ENCODE assay signal across 8 mouse cellular contexts in genomic region chr19:5803041-5803880, GRCm38 (mm10). TPM values are rescaled to one million over a fixed set of nuclear protein-coding genes. Genes with fewer than 3 reads are reported as not detected.
A peak's percentile ranks its signal among the peaks of the same experiment; 100 is the strongest.
DNase-seq lines count a peak whose midpoint lies in the region; ATAC-seq and TF ChIP-seq lines count a peak whose summit lies in the region.

No protein-coding gene starts in this region.

- TF ChIP-seq CTCF in ES-Bruce4 (IDR thresholded peaks at IDR 0.05; ENCODE audit: low read depth, low read length): no peak
- TF ChIP-seq CTCF in heart, postnatal 0 days (IDR thresholded peaks at IDR 0.05; ENCODE audit: low read depth): no peak

- ATAC-seq in forebrain, embryonic 12.5 days (ENCODE audit: low FRiP score): peak; percentile 96
- peak; percentile 91 for ATAC-seq in heart, postnatal 0 days (ENCODE audit: insufficient read depth, low read depth)
- peak; percentile 86 for ATAC-seq in liver, embryonic 15.5 days (ENCODE audit: insufficient read depth)
- peak; percentile 95 for ATAC-seq in neural tube, embryonic 11.5 days (ENCODE audit: insufficient read depth, low FRiP score, low TSS enrichment)
- peak; percentile 96 for ATAC-seq in stomach, embryonic 16.5 days (ENCODE audit: insufficient read depth, low FRiP score)

- under 1% methylated on average over 67 of the region's 67 CpGs for WGBS in forebrain, embryonic 12.5 days
- WGBS in heart, postnatal 0 days: under 1% methylated on average over 61 of the region's 67 CpGs
- WGBS in liver, embryonic 15.5 days (ENCODE audit: insufficient replicate concordance): under 1% methylated on average over 67 of the region's 67 CpGs
- WGBS in neural tube, embryonic 11.5 days: under 1% methylated on average over 66 of the region's 67 CpGs
- WGBS in stomach, embryonic 16.5 days: under 1% methylated on average over 67 of the region's 67 CpGs

- H3K4me1 ChIP-seq in ES-Bruce4 (ENCODE audit: control insufficient read depth, insufficient read depth, low read length): peaks cover 6% of the 10 kb centered on the region
- H3K4me1 ChIP-seq in forebrain, embryonic 12.5 days: peaks cover 37% of the 10 kb centered on the region
- peaks cover 47% of the 10 kb centered on the region for H3K4me1 ChIP-seq in heart, postnatal 0 days (ENCODE audit: control insufficient read depth, insufficient read depth)
- H3K4me1 ChIP-seq in liver, embryonic 15.5 days (replicated peaks): peaks cover 51% of the 10 kb centered on the region
- peaks cover 28% of the 10 kb centered on the region for H3K4me1 ChIP-seq in neural tube, embryonic 11.5 days (ENCODE audit: control insufficient read depth, insufficient read depth, low read length)
- H3K4me1 ChIP-seq in stomach, embryonic 16.5 days (ENCODE audit: control insufficient read depth, insufficient read depth, low read length): peaks cover 35% of the 10 kb centered on the region

- H3K9me3 ChIP-seq in ES-Bruce4 (replicated peaks; ENCODE audit: control insufficient read depth, insufficient read depth, low read length, poor library complexity, severe bottlenecking): no peaks in the 10 kb centered on the region
- H3K9me3 ChIP-seq in forebrain, embryonic 12.5 days: no peaks in the 10 kb centered on the region
- H3K9me3 ChIP-seq in heart, postnatal 0 days (replicated peaks; ENCODE audit: control insufficient read depth, low read length): no peaks in the 10 kb centered on the region
- no peaks in the 10 kb centered on the region for H3K9me3 ChIP-seq in liver, embryonic 15.5 days (replicated peaks)
- no peaks in the 10 kb centered on the region for H3K9me3 ChIP-seq in neural tube, embryonic 11.5 days (ENCODE audit: control insufficient read depth, low read length)
- no peaks in the 10 kb centered on the region for H3K9me3 ChIP-seq in stomach, embryonic 16.5 days (replicated peaks; ENCODE audit: control insufficient read depth, low read length)

- no peaks in the 10 kb centered on the region for H3K27me3 ChIP-seq in ES-Bruce4 (ENCODE audit: control insufficient read depth, insufficient read depth, low read length, poor library complexity, severe bottlenecking)
- H3K27me3 ChIP-seq in forebrain, embryonic 12.5 days: no peaks in the 10 kb centered on the region
- no peaks in the 10 kb centered on the region for H3K27me3 ChIP-seq in heart, postnatal 0 days (ENCODE audit: control insufficient read depth, insufficient read depth, low read length)
- no peaks in the 10 kb centered on the region for H3K27me3 ChIP-seq in liver, embryonic 15.5 days
- H3K27me3 ChIP-seq in neural tube, embryonic 11.5 days (ENCODE audit: control insufficient read depth, insufficient read depth, low read length): no peaks in the 10 kb centered on the region
- no peaks in the 10 kb centered on the region for H3K27me3 ChIP-seq in stomach, embryonic 16.5 days (ENCODE audit: control insufficient read depth, insufficient read depth, low read length)

- H3K27ac ChIP-seq in ES-Bruce4 (ENCODE audit: insufficient read depth, low read length): peak overlapping the region; percentile 97
- peak overlapping the region; percentile 100 for H3K27ac ChIP-seq in forebrain, embryonic 12.5 days
- peak overlapping the region; percentile 100 for H3K27ac ChIP-seq in heart, postnatal 0 days (ENCODE audit: low read depth)
- peak overlapping the region; percentile 99 for H3K27ac ChIP-seq in liver, embryonic 15.5 days (replicated peaks)
- H3K27ac ChIP-seq in neural tube, embryonic 11.5 days (ENCODE audit: low read depth, low read length): peak overlapping the region; percentile 99
- peak overlapping the region; percentile 100 for H3K27ac ChIP-seq in stomach, embryonic 16.5 days (ENCODE audit: low read length)

- peak; percentile 99 for DNase-seq in c-Kit-positive CD71-positive TER-119-positive erythroid progenitor cells, embryonic 14.5 days (ENCODE audit: low spot score)
- peak; percentile 92 for DNase-seq in heart, postnatal 0 days (ENCODE audit: low spot score)
- DNase-seq in kidney, postnatal 4 days: peak; percentile 100
- DNase-seq in neural tube, embryonic 11.5 days (ENCODE audit: low spot score): peak; percentile 100

- peak; percentile 97 for TF ChIP-seq EP300 in ES-Bruce4 (IDR thresholded peaks at IDR 0.05; ENCODE audit: insufficient read depth, low read depth, low read length)
- TF ChIP-seq EP300 in heart, postnatal 0 days (IDR thresholded peaks at IDR 0.05; ENCODE audit: low read depth): peak; percentile 99

- peak overlapping the region; percentile 93 for H3K4me3 ChIP-seq in ES-Bruce4 (ENCODE audit: low read depth, low read length)
- H3K4me3 ChIP-seq in forebrain, embryonic 12.5 days (replicated peaks): peak overlapping the region; percentile 99
- peak overlapping the region; percentile 90 for H3K4me3 ChIP-seq in heart, postnatal 0 days (ENCODE audit: low read depth, low read length)
- H3K4me3 ChIP-seq in liver, embryonic 15.5 days (replicated peaks): peak overlapping the region; percentile 84
- H3K4me3 ChIP-seq in neural tube, embryonic 11.5 days (ENCODE audit: low read depth, low read length): peak overlapping the region; percentile 71
- peak overlapping the region; percentile 97 for H3K4me3 ChIP-seq in stomach, embryonic 16.5 days (replicated peaks; ENCODE audit: low read length)

- H3K9ac ChIP-seq in ES-Bruce4 (ENCODE audit: low read depth, poor library complexity, severe bottlenecking): peak overlapping the region; percentile 93
- peak overlapping the region; percentile 99 for H3K9ac ChIP-seq in forebrain, embryonic 12.5 days
- peak overlapping the region; percentile 88 for H3K9ac ChIP-seq in heart, postnatal 0 days (replicated peaks; ENCODE audit: low read depth, low read length)
- peak overlapping the region; percentile 96 for H3K9ac ChIP-seq in liver, embryonic 15.5 days
- H3K9ac ChIP-seq in neural tube, embryonic 11.5 days (ENCODE audit: low read length): peak overlapping the region; percentile 96
- H3K9ac ChIP-seq in stomach, embryonic 16.5 days (ENCODE audit: low read length): peak overlapping the region; percentile 91

- H3K4me2 ChIP-seq in forebrain, embryonic 12.5 days: peak overlapping the region; percentile 95
- peak overlapping the region; percentile 84 for H3K4me2 ChIP-seq in heart, postnatal 0 days (ENCODE audit: low read depth, low read length)
- peak overlapping the region; percentile 93 for H3K4me2 ChIP-seq in liver, embryonic 15.5 days
- H3K4me2 ChIP-seq in neural tube, embryonic 11.5 days (ENCODE audit: low read depth): peak overlapping the region; percentile 90
- H3K4me2 ChIP-seq in stomach, embryonic 16.5 days (ENCODE audit: low read depth, low read length): peak overlapping the region; percentile 82

- TF ChIP-seq POLR2A in ES-Bruce4 (IDR thresholded peaks at IDR 0.05; ENCODE audit: insufficient read depth, low read length): no peak

- H3K36me3 ChIP-seq in ES-Bruce4 (ENCODE audit: control insufficient read depth, insufficient read depth, low read length, poor library complexity, severe bottlenecking): peaks cover 31% of the 10 kb centered on the region
- peaks cover 8% of the 10 kb centered on the region for H3K36me3 ChIP-seq in forebrain, embryonic 12.5 days (replicated peaks)
- peaks cover 24% of the 10 kb centered on the region for H3K36me3 ChIP-seq in heart, postnatal 0 days (replicated peaks; ENCODE audit: control insufficient read depth, insufficient read depth, low read length)
- peaks cover 26% of the 10 kb centered on the region for H3K36me3 ChIP-seq in liver, embryonic 15.5 days (replicated peaks)
- H3K36me3 ChIP-seq in neural tube, embryonic 11.5 days (ENCODE audit: control insufficient read depth, insufficient read depth, low read length): no peaks in the 10 kb centered on the region
- no peaks in the 10 kb centered on the region for H3K36me3 ChIP-seq in stomach, embryonic 16.5 days (ENCODE audit: control insufficient read depth, insufficient read depth, low read length)

RNA-seq across cellular contexts. Expression of gene Scyl1, which starts 32.0 kb away (rescaled TPM):
- polyA plus RNA-seq in ES-Bruce4 (2011; ENCODE audit: insufficient read depth, insufficient read length, low read depth, missing spikeins): 37.1 and 42.8 TPM in 2 replicates
- polyA plus RNA-seq in forebrain, embryonic 12.5 days (2016; fragmentation: Nextera tagmentation; extraction: Ambion mirVana): 63.4 and 65.3 TPM in 2 replicates
- total RNA-seq in heart, postnatal 0 days (2014; rRNA removed; ENCODE audit: low replicate concordance): 78.0 and 82.4 TPM in 2 replicates
- 46.1 and 47.1 TPM in 2 replicates for polyA plus RNA-seq in heart, postnatal 0 days (2015; fragmentation: Nextera tagmentation; extraction: Ambion mirVana)
- 21.1 and 24.4 TPM in 2 replicates for polyA plus RNA-seq in liver, embryonic 15.5 days (2015; fragmentation: Nextera tagmentation; extraction: Ambion mirVana)
- polyA plus RNA-seq in neural tube, embryonic 11.5 days (2014; fragmentation: Nextera tagmentation; extraction: Ambion mirVana): 63.9 and 67.4 TPM in 2 replicates
- polyA plus RNA-seq in stomach, embryonic 16.5 days (2015; fragmentation: Nextera tagmentation; extraction: Ambion mirVana): 66.3 and 67.8 TPM in 2 replicates

Comparison
In these comparisons a context has a peak if more than half of its experiments do, and no peak if none do; other contexts are left out.
1. Peak in every context shown above with its lines: DNase-seq, ATAC-seq, H3K4me3 ChIP-seq and H3K27ac ChIP-seq.